Mouse (Mus musculus) megakaryocyte, embryonic 14.5 days (primary cell): Measurements from ENCODE around the gene Dtd2. TPM values are rescaled to one million over a fixed set of nuclear protein-coding genes. Genes with fewer than 3 reads are reported as not detected.

ENCODE experiments used
- H3K27me3 ChIP-seq: replicated peaks from 2 replicates; pipeline ENCODE3; 2012; ENCODE audit warnings: inconsistent platforms
- H3K36me3 ChIP-seq: replicated peaks from 2 replicates; pipeline ENCODE3; 2012; ENCODE audit warnings: low read length, inconsistent platforms, mixed read lengths
- H3K4me1 ChIP-seq: 2 replicates; pipeline ENCODE4 v1.6.1; 2012; ENCODE audit warnings: inconsistent platforms
- H3K4me3 ChIP-seq: replicated peaks from 2 replicates; pipeline ENCODE3; 2012; ENCODE audit warnings: moderate library complexity, mild to moderate bottlenecking, inconsistent platforms
- H3K9me3 ChIP-seq: 2 replicates; pipeline ENCODE4 v1.6.1; 2012; ENCODE audit warnings: inconsistent platforms
- FLI1 ChIP-seq: IDR thresholded peaks from 2 replicates; pipeline ENCODE4 v1.6.1; 2012; ENCODE audit warnings: low read length, inconsistent platforms, mixed read lengths
- GATA1 ChIP-seq: IDR thresholded peaks from 3 replicates; pipeline ENCODE4 v1.6.1; 2012; ENCODE audit warnings: mixed read lengths, low read length, inconsistent platforms, borderline replicate concordance
- polyA plus RNA-seq: library from polyadenylated mRNA; stranded (reverse); fragments of >175 nt; gene quantifications from 2 replicates; pipeline ENCODE4 v1.2.3, GENCODE M21; 2012; ENCODE audit warnings: low replicate concordance; ENCODE audit not compliant: insufficient read depth

Dtd2 gene
- polyA plus RNA-seq, 1 experiment = 7.3 TPM

DNA sequence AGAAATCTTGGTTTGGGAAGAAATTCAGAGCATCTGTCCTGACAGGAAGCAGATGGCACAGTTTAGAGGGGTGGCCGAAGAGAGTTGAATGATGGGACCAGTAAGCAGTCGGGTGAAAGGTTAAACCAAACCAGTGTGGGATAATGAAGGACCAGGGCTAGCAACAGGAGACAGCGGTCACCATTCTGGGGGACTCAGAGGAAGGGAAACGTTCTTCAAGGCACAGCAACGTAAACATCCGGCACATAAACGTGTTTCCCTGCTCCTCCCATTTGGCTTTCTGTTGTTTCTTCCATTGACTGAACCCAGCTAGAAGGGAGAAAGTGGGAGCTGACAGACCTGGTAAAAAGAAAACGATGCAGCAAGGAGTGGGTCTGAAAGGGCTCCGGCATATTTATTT lies 7.0 kb upstream of the Dtd2 start:
- TF ChIP-seq FLI1 (no peak), GATA1 (no peak)
- Histone ChIP-seq H3K4me3 (peak overlapping the region; percentile 48), H3K36me3 (no peaks in the 10 kb centered on the region)

GRCm38 (mm10) chr12:52012159-52012558 lies 5.9 kb upstream of the Dtd2 start:
- Histone ChIP-seq H3K9me3 (peaks cover 7% of the 10 kb centered on the region; the same call in 1 of the 2 replicates), H3K36me3 (no peaks in the 10 kb centered on the region), H3K27me3 (no peaks in the 10 kb centered on the region), H3K4me3 (no peak overlapping the region), H3K4me1 (peaks cover 15% of the 10 kb centered on the region)
- no peak for TF ChIP-seq GATA1
- TF ChIP-seq FLI1 = no peak

More for the DNA sequence above, 7.0 kb upstream of the Dtd2 start:
- Histone ChIP-seq H3K27me3 (peaks cover 2% of the 10 kb centered on the region), H3K9me3 (peaks cover 3% of the 10 kb centered on the region; the same call in 1 of the 2 replicates), H3K4me1 (peaks cover 15% of the 10 kb centered on the region)

DNA sequence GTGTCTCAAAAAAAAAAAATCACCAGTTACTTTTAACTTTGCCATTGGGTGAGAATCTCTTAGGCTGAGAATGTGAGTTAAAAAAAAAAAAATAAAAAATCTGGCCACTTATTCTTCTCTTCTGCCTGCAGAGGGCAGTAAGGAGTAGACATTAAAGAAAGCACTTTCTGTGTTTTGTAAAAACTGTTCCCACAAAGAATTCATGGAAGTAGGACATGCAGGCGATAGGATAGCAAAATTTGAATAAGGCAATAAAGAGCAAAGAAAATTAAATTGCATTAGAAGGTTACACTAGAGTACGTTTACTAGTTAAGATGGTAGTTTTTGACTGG lies 4.3 kb upstream of the Dtd2 start:
- H3K27me3 ChIP-seq = no peaks in the 10 kb centered on the region
- no peaks in the 10 kb centered on the region for H3K36me3 ChIP-seq
- H3K4me1 ChIP-seq = peaks cover 20% of the 10 kb centered on the region
- no peak for TF ChIP-seq FLI1
- no peak for TF ChIP-seq GATA1
- peaks cover 4% of the 10 kb centered on the region; the same call in 1 of the 2 replicates for H3K9me3 ChIP-seq
- H3K4me3 ChIP-seq = no peak overlapping the region

DNA sequence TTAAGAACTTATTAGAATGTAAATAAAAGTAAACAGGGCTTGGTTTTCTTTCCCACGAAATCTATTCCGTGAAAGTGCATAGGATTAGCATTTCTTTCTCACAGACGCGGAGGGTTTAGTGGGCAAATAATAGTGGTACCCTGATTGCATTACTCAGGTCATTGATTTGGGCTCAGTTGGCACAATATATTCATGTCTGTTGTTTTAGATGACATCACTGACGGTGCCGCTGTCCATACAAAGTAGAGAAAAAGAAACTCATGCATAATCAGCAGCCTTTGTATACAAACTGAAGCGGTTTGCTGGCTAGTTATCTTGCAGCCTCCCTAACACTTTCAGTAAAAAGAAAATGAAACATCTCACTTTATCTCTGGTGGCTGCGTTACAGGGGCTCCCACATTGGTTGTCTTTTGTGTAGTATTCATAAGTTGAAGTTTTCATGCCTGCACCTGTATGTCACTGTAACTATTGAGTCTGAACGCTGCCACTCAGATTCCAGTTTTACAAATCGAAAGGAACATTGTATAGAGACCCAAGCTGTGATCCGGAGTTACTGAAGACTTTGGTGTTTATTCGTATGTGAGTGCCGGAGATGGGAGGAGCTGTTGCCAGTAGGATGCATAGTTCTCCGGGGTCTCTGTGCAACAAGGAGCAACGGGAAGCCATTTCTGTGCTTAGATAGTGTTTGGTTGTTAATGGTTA lies 3.8 kb upstream of the Dtd2 start:
- no peaks in the 10 kb centered on the region for H3K36me3 ChIP-seq
- no peaks in the 10 kb centered on the region for H3K27me3 ChIP-seq
- H3K4me1 ChIP-seq = peaks cover 25% of the 10 kb centered on the region
- H3K9me3 ChIP-seq = peaks cover 4% of the 10 kb centered on the region; the same call in 1 of the 2 replicates
- no peak for TF ChIP-seq GATA1
- no peak for TF ChIP-seq FLI1
- H3K4me3 ChIP-seq = no peak overlapping the region

- Histone ChIP-seq H3K4me3 (peak overlapping the region; percentile 94), H3K36me3 (peaks cover 24% of the 10 kb centered on the region), H3K4me1 (peaks cover 53% of the 10 kb centered on the region), H3K27me3 (no peaks in the 10 kb centered on the region), H3K9me3 (peaks cover 4% of the 10 kb centered on the region; the same call in 1 of the 2 replicates)
- TF ChIP-seq GATA1 (no peak), FLI1 (no peak)
Measured at GRCm38 (mm10) chr12:52006633-52006994, 313 bp upstream of the Dtd2 start.

DNA sequence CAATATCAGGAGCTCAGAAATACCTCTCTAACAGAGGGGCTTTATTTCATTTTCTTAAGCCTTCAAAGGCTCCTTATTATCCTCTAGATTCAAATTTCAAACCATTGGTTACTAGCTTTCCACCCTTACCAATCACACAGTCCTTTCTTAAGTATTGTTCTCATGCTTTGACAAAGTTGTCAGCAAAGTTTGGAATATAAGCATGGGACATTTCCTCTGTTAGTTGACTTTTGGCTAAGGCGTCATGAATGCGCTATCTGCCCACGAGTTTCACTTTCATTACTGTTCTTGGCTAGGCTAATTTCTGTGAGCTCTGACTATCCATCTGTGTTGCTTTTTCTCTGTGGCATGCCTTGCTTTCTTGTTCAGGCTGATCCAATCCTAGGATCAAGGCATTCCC lies 3.6 kb downstream of the Dtd2 start:
- Histone ChIP-seq H3K9me3 (no peaks in the 10 kb centered on the region; the same call in 1 of the 2 replicates), H3K4me1 (peaks cover 75% of the 10 kb centered on the region), H3K36me3 (peaks cover 43% of the 10 kb centered on the region), H3K27me3 (no peaks in the 10 kb centered on the region), H3K4me3 (peak overlapping the region; percentile 29)
- TF ChIP-seq FLI1 = no peak
- TF ChIP-seq GATA1 = no peak

DNA sequence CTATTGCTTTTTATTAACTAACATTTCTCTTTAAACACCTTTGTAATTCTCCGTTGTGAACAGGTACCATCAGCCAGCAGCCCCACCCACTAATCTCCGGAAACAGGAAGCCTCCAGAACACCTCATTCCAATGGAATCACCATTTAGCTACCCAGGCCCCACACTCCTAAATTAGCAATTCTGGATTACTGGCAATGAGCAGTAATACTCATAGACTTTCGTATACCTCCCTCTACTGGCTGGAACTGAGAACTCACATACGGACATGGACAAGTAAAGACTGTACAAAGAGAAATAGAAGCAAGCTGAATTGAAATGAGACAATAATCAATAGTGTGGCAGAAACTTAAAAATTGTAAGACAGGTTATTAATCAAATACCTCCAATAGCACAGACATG lies 4.8 kb downstream of the Dtd2 start:
- H3K9me3 ChIP-seq = no peaks in the 10 kb centered on the region

GRCm38 (mm10) chr12:51998366-51998932 lies 7.9 kb downstream of the Dtd2 start:
- TF ChIP-seq FLI1 (no peak), GATA1 (no peak)
- H3K4me3 ChIP-seq = peak overlapping the region; percentile 40

More for the DNA sequence above, 4.8 kb downstream of the Dtd2 start:
- Histone ChIP-seq H3K4me1 (peaks cover 83% of the 10 kb centered on the region), H3K4me3 (no peak overlapping the region), H3K36me3 (peaks cover 55% of the 10 kb centered on the region), H3K27me3 (no peaks in the 10 kb centered on the region)
- TF ChIP-seq FLI1 = no peak

GRCm38 (mm10) chr12:51995738-51996536 lies 10.4 kb downstream of the Dtd2 start:
- peaks cover 70% of the 10 kb centered on the region for H3K36me3 ChIP-seq
- H3K9me3 ChIP-seq = no peaks in the 10 kb centered on the region
- no peaks in the 10 kb centered on the region for H3K27me3 ChIP-seq
- TF ChIP-seq FLI1 = no peak
- no peak for TF ChIP-seq GATA1
- no peak overlapping the region for H3K4me3 ChIP-seq
- peaks cover 34% of the 10 kb centered on the region for H3K4me1 ChIP-seq

More at GRCm38 (mm10) chr12:51998366-51998932, 7.9 kb downstream of the Dtd2 start:
- H3K9me3 ChIP-seq = no peaks in the 10 kb centered on the region
- H3K36me3 ChIP-seq = peaks cover 72% of the 10 kb centered on the region
- peaks cover 59% of the 10 kb centered on the region for H3K4me1 ChIP-seq
- H3K27me3 ChIP-seq = no peaks in the 10 kb centered on the region

DNA sequence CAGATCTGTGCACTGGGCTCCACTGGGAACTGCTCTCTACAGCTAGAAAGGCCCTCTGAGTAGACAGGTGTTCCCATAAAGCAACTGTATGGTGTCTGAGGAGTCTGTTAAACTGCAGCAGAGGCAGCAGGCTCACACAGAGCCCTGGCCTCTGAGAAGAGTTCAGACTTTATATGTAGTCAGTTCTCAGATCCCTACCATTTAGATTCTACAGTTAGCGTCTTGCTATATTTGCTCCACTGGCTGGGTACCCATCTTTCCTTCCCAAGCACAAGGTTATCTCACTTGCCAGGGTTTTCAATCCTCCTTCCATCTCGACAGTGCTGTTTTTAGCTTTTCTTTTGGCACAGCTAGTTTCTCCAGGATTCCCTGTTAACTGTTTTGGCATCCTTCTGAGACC lies 15.7 kb downstream of the Dtd2 start:
- peaks cover 42% of the 10 kb centered on the region for H3K36me3 ChIP-seq
- no peaks in the 10 kb centered on the region for H3K9me3 ChIP-seq
- no peaks in the 10 kb centered on the region for H3K27me3 ChIP-seq
- H3K4me1 ChIP-seq = peaks cover 21% of the 10 kb centered on the region
- TF ChIP-seq FLI1 (no peak), GATA1 (no peak)
- no peak overlapping the region for H3K4me3 ChIP-seq
